Mouse (Mus musculus): ENCODE results near the gene Oas1e. TPM values are rescaled to one million over a fixed set of nuclear protein-coding genes. Genes with fewer than 3 reads are reported as not detected.
"Not testable (repeated sequence)": the region's sequence is repeated elsewhere in the genome, so short reads cannot be mapped to it uniquely, and the experiment has no call there.

Gene Oas1e
- polyA plus RNA-seq, 1 experiment from 2014 or later, result 0.20 TPM

DNA sequence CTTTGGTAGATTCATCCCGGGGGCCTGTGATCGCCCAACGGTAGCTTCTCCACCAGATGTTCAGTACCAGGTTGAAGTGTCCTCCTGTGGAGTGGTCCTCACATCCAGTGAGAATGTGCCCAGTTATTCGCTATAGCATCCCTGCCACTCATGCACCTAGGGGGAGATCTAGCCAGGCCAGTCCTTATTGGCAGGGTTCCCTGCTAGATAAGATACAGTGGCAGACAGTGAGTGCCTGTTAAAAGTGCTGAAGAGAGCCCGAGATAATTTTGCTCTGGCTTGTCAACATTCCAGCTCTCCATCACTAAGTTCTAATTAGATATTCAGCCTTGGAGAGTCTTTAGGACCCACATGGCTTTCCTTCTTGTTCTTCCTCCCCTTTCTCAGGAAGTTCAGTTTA is 2.8 kb upstream of the Oas1e start:
- H3K27ac ChIP-seq (ENCODE audit: low read depth); H3K36me3 ChIP-seq (replicated peaks; ENCODE audit: insufficient read depth, low read length); H3K4me3 ChIP-seq (ENCODE audit: low read depth, low read length); H3K9ac ChIP-seq (replicated peaks); ATAC-seq; H3K4me2 ChIP-seq (ENCODE audit: low read depth, low read length); H3K27me3 ChIP-seq (ENCODE audit: insufficient read depth, low read length); DNase-seq; H3K9me3 ChIP-seq (ENCODE audit: low read length); H3K4me1 ChIP-seq (ENCODE audit: insufficient read depth): not testable (repeated sequence)
- WGBS (ENCODE audit: insufficient replicate concordance), result 69% methylated on average over 5 of the region's 5 CpGs
- peak; percentile 25; the same call in 1 of the 2 replicates for TF ChIP-seq EP300 (IDR thresholded peaks at IDR 0.05; ENCODE audit: low read depth)

DNA sequence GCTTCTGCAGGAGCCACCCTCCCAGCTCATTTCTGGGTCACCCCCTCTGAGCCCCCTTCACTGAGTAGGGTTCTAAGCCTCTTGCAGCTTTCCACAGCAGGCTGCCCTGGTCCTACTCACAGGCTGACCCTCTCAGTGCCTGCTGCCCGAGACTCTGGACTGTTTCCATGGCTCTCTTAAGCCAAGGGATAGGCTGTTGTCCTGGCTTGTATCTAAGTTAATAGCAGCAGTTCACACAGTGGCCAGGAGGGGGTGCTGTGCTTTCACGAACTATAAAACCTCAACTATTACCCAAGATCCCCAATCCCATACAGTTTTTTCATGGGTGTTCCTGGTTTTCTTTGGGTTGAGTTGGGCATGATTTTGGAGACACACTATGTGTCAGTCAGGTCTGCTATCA is 2.3 kb downstream of the Oas1e start:
- H3K9ac ChIP-seq (replicated peaks), result no peak overlapping the region
- ATAC-seq, result no peak
- 8% methylated on average over 2 of the region's 2 CpGs for WGBS (ENCODE audit: insufficient replicate concordance)

DNA sequence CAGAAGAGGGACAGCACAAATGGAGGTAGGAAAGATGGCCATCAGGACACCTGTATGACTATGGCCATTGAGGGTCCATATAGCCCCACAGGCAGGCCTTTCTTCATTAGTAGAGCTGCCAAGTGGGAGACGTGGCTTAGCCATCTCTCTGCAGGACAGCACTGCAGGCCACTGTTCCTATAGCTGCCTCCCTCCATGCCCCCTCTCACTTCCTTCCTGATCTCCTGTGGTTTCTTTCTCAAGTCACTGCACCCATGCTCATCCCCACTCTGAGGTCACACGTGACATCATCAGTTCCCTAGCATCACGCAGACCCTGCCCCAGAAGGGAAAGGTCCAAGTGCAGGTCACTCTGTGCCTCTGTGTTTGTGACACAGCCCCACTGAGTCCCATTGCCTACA is 8.3 kb downstream of the Oas1e start:
- no peak overlapping the region for H3K4me2 ChIP-seq (ENCODE audit: low read depth, low read length)
- no peak overlapping the region for H3K27ac ChIP-seq (ENCODE audit: low read depth)
- H3K9ac ChIP-seq (replicated peaks), result no peak overlapping the region
- ATAC-seq (no peak), DNase-seq (no peak)
- TF ChIP-seq EP300 (IDR thresholded peaks at IDR 0.05; ENCODE audit: low read depth) (no peak), CTCF (IDR thresholded peaks at IDR 0.05; ENCODE audit: low read depth) (no peak)
- H3K36me3 ChIP-seq (replicated peaks; ENCODE audit: insufficient read depth, low read length), result no peaks in the 10 kb centered on the region
- H3K9me3 ChIP-seq (ENCODE audit: low read length), result no peaks in the 10 kb centered on the region
- WGBS (ENCODE audit: insufficient replicate concordance), result 35% methylated on average over 3 of the region's 3 CpGs
- no peaks in the 10 kb centered on the region for H3K4me1 ChIP-seq (ENCODE audit: insufficient read depth)
- H3K4me3 ChIP-seq (ENCODE audit: low read depth, low read length), result no peak overlapping the region
- H3K27me3 ChIP-seq (ENCODE audit: insufficient read depth, low read length), result no peaks in the 10 kb centered on the region

More for the DNA sequence above, 2.3 kb downstream of the Oas1e start:
- H3K4me3 ChIP-seq (ENCODE audit: low read depth, low read length), result no peak overlapping the region
- H3K4me2 ChIP-seq (ENCODE audit: low read depth, low read length), result no peak overlapping the region
- H3K36me3 ChIP-seq (replicated peaks; ENCODE audit: insufficient read depth, low read length), result no peaks in the 10 kb centered on the region
- TF ChIP-seq EP300 (IDR thresholded peaks at IDR 0.05; ENCODE audit: low read depth) (no peak), CTCF (IDR thresholded peaks at IDR 0.05; ENCODE audit: low read depth) (peak; percentile 83)
- H3K9me3 ChIP-seq (ENCODE audit: low read length), result no peaks in the 10 kb centered on the region
- peak; percentile 72 for DNase-seq
- H3K4me1 ChIP-seq (ENCODE audit: insufficient read depth), result no peaks in the 10 kb centered on the region
- H3K27ac ChIP-seq (ENCODE audit: low read depth), result no peak overlapping the region
- no peaks in the 10 kb centered on the region for H3K27me3 ChIP-seq (ENCODE audit: insufficient read depth, low read length)

DNA sequence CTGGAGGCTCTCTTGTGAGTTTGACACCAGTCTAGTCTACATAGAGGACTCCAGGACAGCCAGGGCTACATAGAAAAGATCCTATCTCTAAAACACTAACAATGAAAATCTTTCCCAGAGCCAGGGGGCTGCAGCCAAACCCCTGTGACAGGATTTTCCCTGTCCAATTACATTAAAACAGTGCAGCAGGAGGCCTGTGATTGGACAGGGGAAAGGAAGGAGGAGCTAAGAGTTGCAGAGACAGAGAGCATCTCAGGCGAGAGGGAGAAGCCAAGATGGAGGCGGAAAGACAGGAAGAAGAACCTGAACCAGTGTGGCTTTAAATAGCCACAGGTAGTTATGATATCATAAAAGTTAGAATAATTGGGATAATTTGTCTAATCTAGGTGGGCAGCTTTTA is 12.9 kb downstream of the Oas1e start:
- Histone ChIP-seq H3K9ac (replicated peaks) (no peak overlapping the region), H3K4me2 (ENCODE audit: low read depth, low read length) (no peak overlapping the region), H3K9me3 (ENCODE audit: low read length) (no peaks in the 10 kb centered on the region), H3K36me3 (replicated peaks; ENCODE audit: insufficient read depth, low read length) (no peaks in the 10 kb centered on the region), H3K4me1 (ENCODE audit: insufficient read depth) (peaks cover 8% of the 10 kb centered on the region; the same call in 1 of the 2 replicates), H3K27ac (ENCODE audit: low read depth) (no peak overlapping the region), H3K4me3 (ENCODE audit: low read depth, low read length) (no peak overlapping the region), H3K27me3 (ENCODE audit: insufficient read depth, low read length) (no peaks in the 10 kb centered on the region)
- ATAC-seq, result no peak
- 80% methylated on average over 2 of the region's 2 CpGs for WGBS (ENCODE audit: insufficient replicate concordance)
- DNase-seq, result no peak
- TF ChIP-seq CTCF (IDR thresholded peaks at IDR 0.05; ENCODE audit: low read depth), result no peak
- TF ChIP-seq EP300 (IDR thresholded peaks at IDR 0.05; ENCODE audit: low read depth), result no peak

DNA sequence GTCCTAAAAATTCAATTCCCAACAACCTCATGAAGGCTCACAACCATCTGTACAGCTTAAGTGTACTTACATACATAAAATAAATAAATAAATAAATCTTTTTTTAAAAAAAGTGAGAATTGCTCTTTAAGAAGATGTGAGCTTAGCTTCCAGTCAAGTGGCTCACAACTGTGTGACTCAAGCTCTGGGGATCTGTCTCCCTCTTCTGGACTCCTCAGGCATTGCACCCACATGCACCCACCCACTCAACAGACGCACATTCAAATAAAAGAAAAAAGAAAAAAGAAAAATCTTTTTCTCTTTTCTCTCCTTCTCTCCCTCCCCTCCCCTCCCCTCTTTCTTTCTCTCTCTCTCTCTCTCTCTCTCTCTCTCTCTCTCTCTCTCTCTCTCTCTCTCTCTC is 13.7 kb downstream of the Oas1e start:
- 100% methylated on average over 1 of the region's 1 CpGs for WGBS (ENCODE audit: insufficient replicate concordance)
- no peaks in the 10 kb centered on the region for H3K36me3 ChIP-seq (replicated peaks; ENCODE audit: insufficient read depth, low read length)
- no peak overlapping the region for H3K9ac ChIP-seq (replicated peaks)
- peaks cover 8% of the 10 kb centered on the region; the same call in 1 of the 2 replicates for H3K4me1 ChIP-seq (ENCODE audit: insufficient read depth)
- H3K4me3 ChIP-seq (ENCODE audit: low read depth, low read length), result no peak overlapping the region
- no peak overlapping the region for H3K27ac ChIP-seq (ENCODE audit: low read depth)
- no peak for TF ChIP-seq EP300 (IDR thresholded peaks at IDR 0.05; ENCODE audit: low read depth)
- TF ChIP-seq CTCF (IDR thresholded peaks at IDR 0.05; ENCODE audit: low read depth), result peak; percentile 50
- ATAC-seq, result no peak
- no peak for DNase-seq
- no peaks in the 10 kb centered on the region for H3K9me3 ChIP-seq (ENCODE audit: low read length)
- H3K27me3 ChIP-seq (ENCODE audit: insufficient read depth, low read length), result no peaks in the 10 kb centered on the region
- no peak overlapping the region for H3K4me2 ChIP-seq (ENCODE audit: low read depth, low read length)

DNA sequence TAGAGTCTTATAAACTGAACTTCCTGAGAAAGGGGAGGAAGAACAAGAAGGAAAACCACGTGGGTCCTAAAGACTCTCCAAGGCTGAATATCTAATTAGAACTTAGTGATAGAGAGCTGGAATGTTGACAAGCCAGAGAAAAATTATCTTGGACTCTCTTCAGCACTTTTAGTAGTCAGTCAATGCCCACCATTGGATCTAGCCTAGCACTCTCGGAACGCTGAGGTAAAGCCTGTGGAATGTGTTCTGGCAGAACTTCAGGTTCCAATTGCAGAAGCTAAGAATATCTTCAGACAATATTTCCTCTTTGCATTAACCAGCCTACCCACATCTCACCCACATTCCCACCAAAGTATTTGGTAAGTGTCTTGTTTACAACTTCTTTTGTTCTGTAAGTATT is 15.4 kb downstream of the Oas1e start:
- Histone ChIP-seq H3K9ac (replicated peaks) (no peak overlapping the region), H3K4me3 (ENCODE audit: low read depth, low read length) (no peak overlapping the region), H3K36me3 (replicated peaks; ENCODE audit: insufficient read depth, low read length) (no peaks in the 10 kb centered on the region), H3K4me1 (ENCODE audit: insufficient read depth) (peaks cover 13% of the 10 kb centered on the region; the same call in 1 of the 2 replicates), H3K27me3 (ENCODE audit: insufficient read depth, low read length) (no peaks in the 10 kb centered on the region), H3K27ac (ENCODE audit: low read depth) (no peak overlapping the region), H3K9me3 (ENCODE audit: low read length) (no peaks in the 10 kb centered on the region), H3K4me2 (ENCODE audit: low read depth, low read length) (no peak overlapping the region)
- DNase-seq (no peak), ATAC-seq (no peak)
- no peak for TF ChIP-seq EP300 (IDR thresholded peaks at IDR 0.05; ENCODE audit: low read depth)
- TF ChIP-seq CTCF (IDR thresholded peaks at IDR 0.05; ENCODE audit: low read depth), result no peak
- WGBS (ENCODE audit: insufficient replicate concordance), result 26% methylated on average over 3 of the region's 3 CpGs

DNA sequence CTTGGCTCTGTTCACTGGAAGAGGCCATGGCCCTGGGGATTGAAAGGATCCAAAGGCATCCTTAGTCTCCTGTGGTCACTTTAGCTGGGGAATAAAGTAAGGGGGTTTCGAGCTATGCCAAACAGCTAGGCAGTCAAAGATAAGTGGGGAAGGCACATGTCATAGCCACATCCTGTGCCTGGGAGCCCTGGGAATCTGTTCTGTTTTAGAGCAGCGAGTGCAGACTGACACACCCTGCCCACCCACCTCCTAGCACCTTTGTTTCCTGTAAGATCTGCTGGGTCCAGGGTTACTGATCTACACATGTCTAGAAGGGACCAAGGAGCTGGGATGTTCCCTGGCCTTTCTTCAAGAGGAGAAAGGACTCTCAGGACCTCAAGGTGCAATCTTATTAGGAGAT is 16.4 kb downstream of the Oas1e start:
- ATAC-seq (no peak), DNase-seq (no peak)
- no peak overlapping the region for H3K4me3 ChIP-seq (ENCODE audit: low read depth, low read length)
- H3K36me3 ChIP-seq (replicated peaks; ENCODE audit: insufficient read depth, low read length), result no peaks in the 10 kb centered on the region
- WGBS (ENCODE audit: insufficient replicate concordance), result 42% methylated on average over 2 of the region's 2 CpGs
- peaks cover 13% of the 10 kb centered on the region; the same call in 1 of the 2 replicates for H3K4me1 ChIP-seq (ENCODE audit: insufficient read depth)
- TF ChIP-seq CTCF (IDR thresholded peaks at IDR 0.05; ENCODE audit: low read depth) (no peak), EP300 (IDR thresholded peaks at IDR 0.05; ENCODE audit: low read depth) (no peak)
- no peak overlapping the region for H3K27ac ChIP-seq (ENCODE audit: low read depth)
- no peaks in the 10 kb centered on the region for H3K27me3 ChIP-seq (ENCODE audit: insufficient read depth, low read length)
- no peak overlapping the region for H3K4me2 ChIP-seq (ENCODE audit: low read depth, low read length)
- H3K9me3 ChIP-seq (ENCODE audit: low read length), result no peaks in the 10 kb centered on the region
- H3K9ac ChIP-seq (replicated peaks), result no peak overlapping the region

Measured in liver, postnatal 0 days (tissue).